Mouse (Mus musculus): Measurements from ENCODE around the gene Edem3.
"Not testable (repeated sequence)": the region's sequence is repeated elsewhere in the genome, so short reads cannot be mapped to it uniquely, and the experiment has no call there.

The Edem3 gene

GRCm38 (mm10) chr1:151753374-151753929 is 1.7 kb upstream of the Edem3 start:
- no peak for DNase-seq

DNA sequence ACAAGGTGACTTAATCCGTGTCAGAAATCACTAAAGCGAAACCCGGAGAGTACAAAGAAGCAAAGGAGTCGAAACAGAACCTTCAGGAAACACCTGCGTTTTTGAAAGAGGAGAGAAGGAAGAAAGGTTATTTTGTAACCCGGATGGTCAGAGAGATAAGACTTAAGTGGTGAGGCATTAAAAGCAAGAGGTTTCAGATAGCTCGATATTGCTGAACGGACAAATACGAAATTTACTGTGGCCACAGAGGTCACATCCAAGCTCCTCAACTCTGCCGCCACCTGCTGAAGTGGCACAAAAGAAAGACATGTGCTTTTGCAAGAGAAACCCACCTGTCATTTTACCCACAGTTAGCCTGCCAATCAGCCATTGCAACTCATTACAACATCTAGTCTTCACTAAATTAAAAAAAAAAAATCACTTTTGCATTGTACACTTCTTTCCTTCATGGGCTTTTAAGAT is 1.1 kb upstream of the Edem3 start:
- DNase-seq: peak in 1 of 2 experiments; percentile 24

- no peak for DNase-seq
These were observed 671 bp downstream of the Edem3 start for GRCm38 (mm10) chr1:151755660-151756424.

DNA sequence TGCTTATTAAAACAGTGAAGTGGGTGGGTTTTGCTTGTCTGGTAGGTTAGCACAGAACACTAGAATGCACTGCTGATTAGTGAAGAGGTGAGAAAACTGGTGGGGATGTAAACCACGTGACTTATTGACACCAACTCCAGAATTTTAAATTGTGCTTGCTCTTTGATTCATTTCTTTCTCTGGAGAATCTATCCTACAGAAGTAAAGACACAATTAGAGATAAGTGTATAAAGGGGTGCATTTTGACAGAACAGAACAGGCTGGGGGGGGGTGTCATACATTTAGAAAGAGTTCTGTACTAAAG is 1.2 kb downstream of the Edem3 start:
- DNase-seq: no peak

- no peak for DNase-seq
These were observed 3.1 kb downstream of the Edem3 start for GRCm38 (mm10) chr1:151758301-151758700.

DNA sequence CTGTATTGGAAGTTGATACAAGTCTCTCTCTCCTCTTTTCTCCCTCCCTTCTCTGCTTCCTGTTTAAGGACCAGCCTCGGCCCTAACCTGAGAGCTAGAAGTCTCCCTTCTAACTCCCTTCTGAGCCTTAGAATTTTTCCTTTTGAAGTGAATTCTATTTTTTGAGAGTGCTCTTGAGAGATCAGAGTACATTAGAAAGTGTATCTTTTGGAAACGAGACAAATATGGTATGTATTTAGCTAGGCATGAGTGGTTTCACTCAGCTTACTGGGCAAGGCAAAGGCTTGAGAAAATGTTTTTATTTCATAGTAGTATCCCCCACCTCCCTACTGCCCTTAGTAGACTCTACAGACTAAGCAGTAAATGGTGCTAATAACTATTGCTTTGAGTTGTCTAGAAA is 3.8 kb downstream of the Edem3 start:
- DNase-seq: no peak

GRCm38 (mm10) chr1:151764236-151764635 is 9.1 kb downstream of the Edem3 start:
- DNase-seq: no peak

- no peak for DNase-seq
These were observed 11.0 kb downstream of the Edem3 start for GRCm38 (mm10) chr1:151766166-151766565.

GRCm38 (mm10) chr1:151766976-151767654 is 11.9 kb downstream of the Edem3 start:
- no peak for DNase-seq

DNA sequence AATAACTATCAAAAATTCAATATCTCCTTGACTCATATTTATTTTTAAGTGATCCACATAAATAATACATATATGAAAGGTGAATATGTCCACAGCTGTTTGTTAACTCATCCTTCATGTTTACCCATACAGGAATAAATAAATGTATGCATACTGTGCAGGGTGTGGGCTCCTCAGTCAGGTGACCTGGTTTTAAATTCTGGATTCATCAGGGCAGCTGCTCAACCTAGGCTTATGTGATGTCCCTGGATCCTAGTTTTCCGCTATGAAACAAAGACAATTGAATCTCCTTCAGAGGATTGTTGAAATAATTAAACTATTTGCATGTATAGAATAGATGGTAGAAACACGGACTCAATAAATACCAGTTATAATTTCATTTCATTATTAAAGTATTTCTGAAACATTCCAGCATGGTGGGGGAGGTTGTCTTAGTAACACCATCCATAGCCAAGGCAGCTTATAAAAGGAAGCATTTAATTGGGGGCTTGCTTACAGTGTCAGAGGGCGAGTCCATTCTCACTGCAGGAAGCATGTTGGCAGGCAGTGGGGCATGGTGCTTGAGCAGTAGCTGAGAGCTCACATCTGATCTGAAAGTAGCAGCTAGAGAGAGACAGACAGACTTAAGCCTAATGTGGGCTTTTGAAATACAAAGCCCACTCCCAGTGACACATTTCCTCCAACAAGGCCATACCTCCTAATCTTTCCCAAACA is 14.2 kb downstream of the Edem3 start:
- DNase-seq: no peak

DNA sequence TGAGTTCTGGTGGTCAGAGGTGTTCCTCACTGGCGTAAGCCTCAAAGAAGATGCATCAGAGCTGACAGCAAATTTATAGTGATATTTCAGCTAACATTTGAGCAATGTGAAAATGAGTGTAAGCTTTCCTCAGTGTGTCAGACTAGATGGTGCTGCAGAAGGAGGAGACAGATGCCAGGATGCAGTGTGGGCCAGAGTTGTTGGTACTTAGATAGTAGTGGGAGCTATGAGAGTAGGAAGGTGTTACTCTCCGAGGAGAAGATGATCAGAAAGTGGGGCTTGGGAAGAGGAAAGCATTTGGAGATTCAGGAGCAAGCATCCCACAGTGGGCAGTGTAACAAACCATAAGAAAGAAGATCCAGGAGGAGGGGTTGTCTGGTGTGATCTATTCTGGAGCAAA is 22.4 kb downstream of the Edem3 start:
- no peak for DNase-seq

- no peak for DNase-seq
These were observed 23.4 kb downstream of the Edem3 start for GRCm38 (mm10) chr1:151778592-151778991.

GRCm38 (mm10) chr1:151779306-151779705 is 24.1 kb downstream of the Edem3 start:
- no peak for DNase-seq

GRCm38 (mm10) chr1:151781447-151781846 is 26.3 kb downstream of the Edem3 start:
- DNase-seq: no peak

- DNase-seq: no peak
These were observed 28.2 kb downstream of the Edem3 start for GRCm38 (mm10) chr1:151783403-151783802.

DNA sequence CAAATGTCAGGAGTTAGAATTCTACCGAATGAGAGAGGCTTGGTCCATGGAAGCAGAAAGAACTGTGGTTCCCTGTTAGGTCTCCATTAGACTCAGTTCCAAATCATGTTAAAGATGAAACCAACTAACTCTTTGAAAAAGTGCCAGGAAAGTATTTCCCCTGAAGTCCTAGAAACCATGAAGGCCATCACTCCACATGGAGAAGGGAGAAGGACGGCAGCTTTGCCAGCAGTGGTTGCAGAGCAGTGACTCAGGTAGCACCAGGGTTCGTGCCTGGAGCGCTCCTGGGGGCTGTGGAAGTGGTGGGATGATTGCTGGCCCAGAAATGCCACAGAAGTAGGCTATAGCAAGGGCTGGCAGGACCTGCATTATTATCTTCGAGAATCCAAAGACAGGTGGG is 31.2 kb downstream of the Edem3 start:
- DNase-seq: no peak

GRCm38 (mm10) chr1:151789136-151789535 is 34.0 kb downstream of the Edem3 start:
- DNase-seq: no peak

DNA sequence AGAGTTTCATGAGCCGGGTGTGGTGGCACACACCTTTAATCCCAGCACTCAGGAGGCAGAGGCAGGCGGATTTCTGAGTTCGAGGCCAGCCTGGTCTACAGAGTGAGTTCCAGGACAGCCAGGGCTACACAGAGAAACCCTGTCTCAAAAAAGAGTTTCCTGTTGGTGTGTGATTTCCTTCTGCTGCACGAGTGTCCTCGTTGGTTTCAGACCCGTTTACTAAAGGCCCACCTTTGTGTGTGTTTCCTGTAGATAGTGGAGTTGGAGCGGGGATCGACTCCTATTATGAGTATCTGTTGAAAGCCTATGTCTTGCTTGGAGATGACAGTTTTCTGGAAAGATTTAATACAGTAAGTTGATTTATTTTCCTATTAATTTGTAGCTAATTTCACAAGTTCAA is 36.9 kb downstream of the Edem3 start:
- DNase-seq: not testable (repeated sequence)

DNA sequence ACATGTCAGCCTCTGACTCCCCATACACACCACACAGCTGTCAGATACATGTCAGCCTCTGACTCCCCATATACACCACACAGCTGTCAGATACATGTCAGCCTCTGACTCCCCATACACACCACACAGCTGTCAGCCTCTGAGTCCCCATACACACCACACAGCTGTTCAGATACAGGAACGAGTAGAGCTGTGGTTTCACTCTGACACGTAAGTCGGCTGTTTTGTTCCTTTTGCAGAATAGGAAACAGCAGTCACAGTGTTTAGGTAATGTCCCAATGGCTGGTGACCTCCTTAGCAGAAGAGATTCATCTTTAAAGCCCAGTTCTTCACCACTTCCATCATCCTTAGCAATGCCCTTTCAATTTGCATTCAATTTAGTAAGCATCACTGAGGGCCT is 47.6 kb downstream of the Edem3 start:
- DNase-seq: not testable (repeated sequence)

GRCm38 (mm10) chr1:151807286-151807685 is 52.1 kb downstream of the Edem3 start:
- no peak for DNase-seq

- DNase-seq: no peak
These were observed 55.7 kb downstream of the Edem3 start for GRCm38 (mm10) chr1:151810628-151811421.

DNA sequence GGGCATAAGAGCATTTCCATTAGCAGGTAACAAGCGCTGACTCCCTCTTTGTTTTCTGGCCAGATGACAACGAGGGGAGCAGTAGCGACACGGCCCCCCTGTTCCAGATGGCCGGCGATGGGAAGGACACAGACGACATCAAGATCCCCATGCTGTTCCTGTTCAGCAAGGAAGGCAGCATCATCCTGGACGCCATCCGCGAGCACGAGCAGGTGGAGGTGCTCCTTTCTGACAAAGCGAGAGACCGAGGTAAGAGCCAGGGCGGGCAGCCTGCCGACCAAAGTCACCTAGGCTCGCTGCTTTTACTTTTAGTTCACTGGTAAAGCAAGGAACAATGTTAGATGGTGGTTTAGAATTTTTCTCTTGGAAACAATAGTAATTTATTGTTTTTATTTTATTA is 56.3 kb downstream of the Edem3 start:
- DNase-seq: no peak

Data from spleen, adult 18-20 months (tissue).